ENCODE assay signal across 15 mouse cellular contexts in genomic region chr11:95396548-95396947, GRCm38 (mm10). TPM values are rescaled to one million over a fixed set of nuclear protein-coding genes. Genes with fewer than 3 reads are reported as not detected.
DNase-seq lines count a peak whose midpoint lies in the region; ATAC-seq lines count a peak whose summit lies in the region.
"Had no signal": no experiment of that assay in that cellular context is flagged by ENCODE, and none has a peak within 500 bp of the region (broad histone marks: within the 10 kb centered on the region; RNA-seq: fewer than 3 reads in every experiment).

No protein-coding gene starts in this region.

- no peaks in the 10 kb centered on the region for H3K36me3 ChIP-seq in heart, embryonic 16.5 days (ENCODE audit: control insufficient read depth, insufficient read depth)
- peaks cover 12% of the 10 kb centered on the region for H3K36me3 ChIP-seq in heart, embryonic 10.5 days
- H3K36me3 ChIP-seq in embryonic facial prominence, embryonic 10.5 days (replicated peaks), result peaks cover 16% of the 10 kb centered on the region
- H3K36me3 ChIP-seq: liver, embryonic 15.5 days had no signal

- H3K4me3 ChIP-seq in heart, embryonic 16.5 days (ENCODE audit: low read length), result no peak overlapping the region
- H3K4me3 ChIP-seq in heart, embryonic 10.5 days, result no peak overlapping the region
- H3K4me3 ChIP-seq in embryonic facial prominence, embryonic 10.5 days, result no peak overlapping the region
- H3K4me3 ChIP-seq: limb, embryonic 12.5 days; liver, embryonic 15.5 days had no signal

- no peaks in the 10 kb centered on the region; the same call in 1 of the 2 replicates for H3K4me1 ChIP-seq in heart, embryonic 16.5 days (ENCODE audit: control insufficient read depth, insufficient read depth, low read length)
- H3K4me1 ChIP-seq in heart, embryonic 10.5 days, result peaks cover 8% of the 10 kb centered on the region; the same call in 1 of the 2 replicates
- H3K4me1 ChIP-seq in embryonic facial prominence, embryonic 10.5 days, result peaks cover 33% of the 10 kb centered on the region
- H3K4me1 ChIP-seq: limb, embryonic 12.5 days; liver, embryonic 15.5 days had no signal

- 0 out of 2 replicates have a peak overlapping the region, but pooled peaks have one; percentile 8 for H3K27ac ChIP-seq in heart, embryonic 16.5 days (ENCODE audit: low read length)
- no peak overlapping the region; the same call in 1 of the 2 replicates for H3K27ac ChIP-seq in heart, embryonic 10.5 days
- H3K27ac ChIP-seq in embryonic facial prominence, embryonic 10.5 days (replicated peaks), result peak overlapping the region; percentile 1; the same call in 1 of the 2 replicates
- H3K27ac ChIP-seq: limb, embryonic 12.5 days; liver, embryonic 15.5 days had no signal

- no peak overlapping the region; the same call in 1 of the 2 replicates for H3K9ac ChIP-seq in heart, embryonic 16.5 days (ENCODE audit: low read length)
- H3K9ac ChIP-seq: limb, embryonic 12.5 days; liver, embryonic 15.5 days had no signal

- no peaks in the 10 kb centered on the region; the same call in 1 of the 2 replicates for H3K27me3 ChIP-seq in heart, embryonic 16.5 days (ENCODE audit: control insufficient read depth, insufficient read depth, low read length)
- peaks cover 7% of the 10 kb centered on the region for H3K27me3 ChIP-seq in heart, embryonic 10.5 days (ENCODE audit: insufficient read depth, poor library complexity, severe bottlenecking)
- peaks cover 18% of the 10 kb centered on the region for H3K27me3 ChIP-seq in embryonic facial prominence, embryonic 10.5 days (replicated peaks; ENCODE audit: low read depth, poor library complexity, severe bottlenecking)
- H3K27me3 ChIP-seq: limb, embryonic 12.5 days had no signal

- WGBS in heart, embryonic 16.5 days, result 46% methylated on average over 1 of the region's 1 CpGs
- WGBS in heart, embryonic 10.5 days, result 59% methylated on average over 1 of the region's 1 CpGs
- WGBS in embryonic facial prominence, embryonic 10.5 days, result 85% methylated on average over 1 of the region's 1 CpGs

- no peak overlapping the region for H3K4me2 ChIP-seq in heart, embryonic 16.5 days (ENCODE audit: low read depth, low read length)
- H3K4me2 ChIP-seq: limb, embryonic 12.5 days; liver, embryonic 15.5 days had no signal

- no peaks in the 10 kb centered on the region for H3K9me3 ChIP-seq in heart, embryonic 16.5 days (replicated peaks; ENCODE audit: control insufficient read depth, low read length)
- no peaks in the 10 kb centered on the region for H3K9me3 ChIP-seq in heart, embryonic 10.5 days
- no peaks in the 10 kb centered on the region for H3K9me3 ChIP-seq in embryonic facial prominence, embryonic 10.5 days
- H3K9me3 ChIP-seq: limb, embryonic 12.5 days; liver, embryonic 15.5 days had no signal

- peak; percentile 16; the same call in 1 of the 2 replicates for ATAC-seq in cerebellum, adult (ENCODE audit: insufficient number of reproducible peaks, low FRiP score, low TSS enrichment)
- no peak for ATAC-seq in heart, embryonic 16.5 days (replicated peaks; ENCODE audit: extremely low read depth, insufficient read depth, low FRiP score)

- DNase-seq in cerebellum, postnatal 36 days, result no peak
- DNase-seq in heart, embryonic 10.5 days (ENCODE audit: low spot score), result no peak
- DNase-seq in lung, postnatal 36 days, result peak; percentile 45
- no peak for DNase-seq in lung, postnatal 14 days
- DNase-seq in embryonic facial prominence, embryonic 10.5 days (ENCODE audit: low spot score), result no peak
- DNase-seq in ovary, postnatal 10 days (ENCODE audit: low spot score), result no peak
- DNase-seq: adrenal gland, postnatal 25 days; kidney, adult 9 months; lung, postnatal 4 days; midbrain, embryonic 14.5 days; right cerebral cortex, postnatal 25 days had no signal

RNA-seq across cellular contexts. Expression of gene Slc35b1, which starts 12.1 kb away (rescaled TPM):
- 71.2 and 73.0 TPM in 2 replicates for polyA plus RNA-seq in heart, embryonic 16.5 days (2015; fragmentation: Nextera tagmentation; extraction: Ambion mirVana)
- polyA plus RNA-seq in heart, embryonic 10.5 days (2016; fragmentation: Nextera tagmentation; extraction: Ambion mirVana), result 103 and 119 TPM in 2 replicates
- 116 and 122 TPM in 2 replicates for polyA plus RNA-seq in embryonic facial prominence, embryonic 10.5 days (2016; fragmentation: Nextera tagmentation; extraction: Ambion mirVana)

RNA-seq across cellular contexts. Expression of gene Spop, which starts 17.3 kb away (rescaled TPM):
- 135 and 157 TPM in 2 replicates for polyA plus RNA-seq in heart, embryonic 16.5 days (2015; fragmentation: Nextera tagmentation; extraction: Ambion mirVana)
- 103 TPM in 2 replicates for polyA plus RNA-seq in heart, embryonic 10.5 days (2016; fragmentation: Nextera tagmentation; extraction: Ambion mirVana)
- polyA plus RNA-seq in embryonic facial prominence, embryonic 10.5 days (2016; fragmentation: Nextera tagmentation; extraction: Ambion mirVana), result 135 TPM in 2 replicates

RNA-seq across cellular contexts. Expression of gene Fam117a, which starts 59.7 kb away (rescaled TPM):
- polyA plus RNA-seq in heart, embryonic 16.5 days (2015; fragmentation: Nextera tagmentation; extraction: Ambion mirVana), result 5.0 and 6.3 TPM in 2 replicates
- polyA plus RNA-seq in heart, embryonic 10.5 days (2016; fragmentation: Nextera tagmentation; extraction: Ambion mirVana), result 8.2 and 10.7 TPM in 2 replicates
- polyA plus RNA-seq in embryonic facial prominence, embryonic 10.5 days (2016; fragmentation: Nextera tagmentation; extraction: Ambion mirVana), result 10.9 and 11.9 TPM in 2 replicates
